Mouse (Mus musculus) C2C12 (cell line): ENCODE measurements around the gene Btbd11.

Experiments
- CEBPB ChIP-seq: IDR thresholded peaks from one replicate; pipeline ENCODE4 v1.6.1; 2011; ENCODE audit warnings: low read depth, mild to moderate bottlenecking, control low read depth, moderate library complexity
- CTCF ChIP-seq: IDR thresholded peaks from one replicate; pipeline ENCODE4 v1.5.1; 2011; ENCODE audit not compliant: control insufficient read depth, insufficient read depth, insufficient read length
- FOSL1 ChIP-seq: IDR thresholded peaks from one replicate; pipeline ENCODE4 v1.8.0; 2011; ENCODE audit warnings: mild to moderate bottlenecking, low read length; ENCODE audit not compliant: poor library complexity, insufficient read depth, severe bottlenecking
- MAX ChIP-seq: IDR thresholded peaks from one replicate; pipeline ENCODE4 v1.6.1; 2011; ENCODE audit warnings: mild to moderate bottlenecking, control low read depth
- MYOG ChIP-seq: IDR thresholded peaks from one replicate; pipeline ENCODE4 v1.6.1; 2011; ENCODE audit not compliant: control insufficient read depth, insufficient read length; ENCODE audit errors: extremely low read depth
- USF1 ChIP-seq: IDR thresholded peaks from one replicate; pipeline ENCODE4 v1.6.1; 2011; ENCODE audit warnings: low read depth, mild to moderate bottlenecking, control low read depth, moderate library complexity

GRCm38 (mm10) chr10:85347171-85347570, 39.4 kb upstream of the Btbd11 start:
- TF ChIP-seq CTCF (no peak), MAX (no peak), MYOG (no peak), CEBPB (no peak), USF1 (no peak), FOSL1 (no peak)
